Mouse (Mus musculus): Measurements from ENCODE around the gene Lrrc4. TPM values are rescaled to one million over a fixed set of nuclear protein-coding genes. Genes with fewer than 3 reads are reported as not detected.

Gene Lrrc4
- polyA plus RNA-seq, 1 experiment: 0.11 TPM

- H3K27ac ChIP-seq (ENCODE audit: insufficient read depth, low read depth, low read length): no peak overlapping the region
- peaks cover 16% of the 10 kb centered on the region; the same call in 1 of the 2 replicates for H3K27me3 ChIP-seq (ENCODE audit: control insufficient read depth, insufficient read depth, low read length)
- H3K4me3 ChIP-seq (ENCODE audit: low read depth, low read length): peak overlapping the region; percentile 76
- peaks cover 11% of the 10 kb centered on the region for H3K4me1 ChIP-seq (ENCODE audit: control insufficient read depth, insufficient read depth, insufficient read length, low read length)
- TF ChIP-seq POLR2A (IDR thresholded peaks at IDR 0.05; ENCODE audit: low read depth, low read length): no peak
- TF ChIP-seq CTCF (IDR thresholded peaks at IDR 0.05; ENCODE audit: extremely low read depth, insufficient read length, insufficient replicate concordance, low read depth, low read length): no peak
- no peaks in the 10 kb centered on the region; the same call in 1 of the 2 replicates for H3K36me3 ChIP-seq (ENCODE audit: control insufficient read depth, insufficient read depth, low read length)
- 9% methylated on average over 43 of the region's 43 CpGs for WGBS
These were observed 1.9 kb upstream of the Lrrc4 start for GRCm38 (mm10) chr6:28833380-28833822.

DNA sequence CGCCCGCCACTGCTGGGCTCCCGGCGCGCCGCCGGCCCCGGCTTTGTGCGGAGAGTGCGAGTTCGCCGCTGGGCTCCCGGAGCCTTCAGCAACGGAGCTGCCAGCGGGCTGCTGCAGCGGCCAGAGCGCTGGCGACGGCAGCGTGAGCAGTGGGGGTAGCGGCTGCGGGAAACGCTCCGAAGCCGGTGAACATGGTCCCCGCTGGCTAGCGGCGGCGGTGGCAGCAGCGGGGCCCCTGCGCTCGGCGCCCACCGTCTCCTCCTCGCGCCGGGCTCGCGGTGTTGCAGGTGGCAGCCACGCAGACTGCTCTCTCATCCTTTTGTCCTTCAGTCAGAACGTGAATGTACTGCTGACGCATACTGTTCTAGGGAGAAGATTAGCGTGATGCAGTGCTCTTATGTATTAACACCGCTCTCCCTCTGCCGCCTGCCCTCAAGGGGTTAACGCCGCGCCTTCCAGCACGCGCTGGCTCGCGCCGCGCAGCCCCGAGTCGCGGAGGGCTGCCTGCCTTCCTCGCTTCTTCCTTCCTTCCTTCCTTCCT lies 1.3 kb upstream of the Lrrc4 start:
- H3K4me1 ChIP-seq (ENCODE audit: control insufficient read depth, insufficient read depth, insufficient read length, low read length): peaks cover 11% of the 10 kb centered on the region
- H3K27ac ChIP-seq (ENCODE audit: insufficient read depth, low read depth, low read length): no peak overlapping the region
- TF ChIP-seq CTCF (IDR thresholded peaks at IDR 0.05; ENCODE audit: extremely low read depth, insufficient read length, insufficient replicate concordance, low read depth, low read length) (no peak), POLR2A (IDR thresholded peaks at IDR 0.05; ENCODE audit: low read depth, low read length) (no peak)
- peak overlapping the region; percentile 76 for H3K4me3 ChIP-seq (ENCODE audit: low read depth, low read length)
- H3K27me3 ChIP-seq (ENCODE audit: control insufficient read depth, insufficient read depth, low read length): peaks cover 16% of the 10 kb centered on the region; the same call in 1 of the 2 replicates
- no peaks in the 10 kb centered on the region; the same call in 1 of the 2 replicates for H3K36me3 ChIP-seq (ENCODE audit: control insufficient read depth, insufficient read depth, low read length)
- 1% methylated on average over 58 of the region's 58 CpGs for WGBS

DNA sequence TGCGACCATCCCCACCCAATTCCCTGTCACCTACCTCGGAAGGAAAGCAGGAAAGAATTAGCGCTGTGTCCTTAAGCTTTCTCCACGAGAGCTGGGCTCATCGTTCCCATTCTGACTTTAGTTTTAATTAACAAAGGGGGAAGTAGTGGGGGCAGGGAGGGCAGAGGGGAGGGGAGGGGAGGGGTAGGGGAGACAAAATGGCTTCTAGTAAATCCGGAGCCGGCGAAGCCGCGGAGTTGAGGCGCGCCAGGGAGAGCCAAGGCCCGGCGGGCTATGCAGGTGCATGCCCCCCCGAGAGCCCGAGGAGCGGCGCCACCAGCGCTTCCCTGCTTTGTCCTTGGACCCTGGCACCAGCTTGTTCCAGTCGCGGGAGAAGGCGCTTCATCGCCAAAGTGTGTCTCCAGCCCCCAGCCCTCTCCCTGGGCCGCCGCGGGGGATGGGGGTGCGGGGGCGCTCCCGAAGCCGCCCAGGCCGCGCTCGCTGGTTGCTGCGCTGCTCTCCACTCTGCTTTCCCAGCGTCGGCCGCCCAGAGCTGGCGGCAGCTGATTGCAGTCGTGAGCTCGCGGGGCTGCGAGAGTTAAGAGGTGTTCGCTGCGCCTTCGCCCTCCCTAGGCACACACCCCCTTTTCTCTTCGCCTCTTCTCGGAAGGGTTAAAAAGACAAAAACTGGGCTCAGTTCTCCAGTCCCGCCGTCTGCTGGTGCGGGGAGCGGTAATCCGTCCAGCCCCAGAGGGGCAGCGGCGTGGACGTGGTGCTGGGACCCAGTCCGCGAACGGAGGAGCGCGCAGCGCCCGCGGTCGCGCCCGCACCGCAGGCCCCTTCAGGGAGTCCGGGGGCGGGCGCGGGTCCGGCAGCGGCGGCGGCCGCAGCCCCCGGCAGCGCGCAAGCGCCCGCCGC lies 555 bp upstream of the Lrrc4 start:
- Histone ChIP-seq H3K27me3 (ENCODE audit: control insufficient read depth, insufficient read depth, low read length) (peaks cover 16% of the 10 kb centered on the region; the same call in 1 of the 2 replicates), H3K4me1 (ENCODE audit: control insufficient read depth, insufficient read depth, insufficient read length, low read length) (peaks cover 11% of the 10 kb centered on the region), H3K27ac (ENCODE audit: insufficient read depth, low read depth, low read length) (no peak overlapping the region), H3K4me3 (ENCODE audit: low read depth, low read length) (peak overlapping the region; percentile 76), H3K36me3 (ENCODE audit: control insufficient read depth, insufficient read depth, low read length) (no peaks in the 10 kb centered on the region; the same call in 1 of the 2 replicates)
- TF ChIP-seq CTCF (IDR thresholded peaks at IDR 0.05; ENCODE audit: extremely low read depth, insufficient read length, insufficient replicate concordance, low read depth, low read length) (no peak), POLR2A (IDR thresholded peaks at IDR 0.05; ENCODE audit: low read depth, low read length) (no peak)
- WGBS: 1% methylated on average over 82 of the region's 82 CpGs

DNA sequence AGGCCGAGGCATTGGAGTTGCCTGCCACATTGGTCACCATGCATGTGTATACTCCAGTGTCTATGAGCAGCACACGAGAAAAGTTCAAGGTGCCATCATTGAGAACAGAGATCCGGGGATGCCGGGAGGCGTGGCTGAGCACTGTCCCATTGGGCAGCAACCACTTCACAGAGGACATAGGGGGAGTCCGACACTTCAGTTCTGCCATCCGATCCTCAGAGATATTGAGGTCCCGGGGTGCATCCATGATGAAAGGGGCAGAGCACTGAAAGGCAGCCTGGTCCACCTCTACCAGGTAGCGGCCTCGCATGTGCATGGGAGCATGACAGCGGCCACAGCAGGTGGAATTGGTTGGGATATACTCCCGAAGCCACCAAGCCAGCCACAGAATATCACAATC lies 1.2 kb downstream of the Lrrc4 start:
- Histone ChIP-seq H3K4me3 (ENCODE audit: low read depth, low read length) (no peak overlapping the region), H3K4me1 (ENCODE audit: control insufficient read depth, insufficient read depth, insufficient read length, low read length) (peaks cover 11% of the 10 kb centered on the region), H3K36me3 (ENCODE audit: control insufficient read depth, insufficient read depth, low read length) (no peaks in the 10 kb centered on the region; the same call in 1 of the 2 replicates), H3K27ac (ENCODE audit: insufficient read depth, low read depth, low read length) (no peak overlapping the region), H3K27me3 (ENCODE audit: control insufficient read depth, insufficient read depth, low read length) (peaks cover 16% of the 10 kb centered on the region; the same call in 1 of the 2 replicates)
- 95% methylated on average over 12 of the region's 12 CpGs for WGBS
- no peak for TF ChIP-seq POLR2A (IDR thresholded peaks at IDR 0.05; ENCODE audit: low read depth, low read length)

DNA sequence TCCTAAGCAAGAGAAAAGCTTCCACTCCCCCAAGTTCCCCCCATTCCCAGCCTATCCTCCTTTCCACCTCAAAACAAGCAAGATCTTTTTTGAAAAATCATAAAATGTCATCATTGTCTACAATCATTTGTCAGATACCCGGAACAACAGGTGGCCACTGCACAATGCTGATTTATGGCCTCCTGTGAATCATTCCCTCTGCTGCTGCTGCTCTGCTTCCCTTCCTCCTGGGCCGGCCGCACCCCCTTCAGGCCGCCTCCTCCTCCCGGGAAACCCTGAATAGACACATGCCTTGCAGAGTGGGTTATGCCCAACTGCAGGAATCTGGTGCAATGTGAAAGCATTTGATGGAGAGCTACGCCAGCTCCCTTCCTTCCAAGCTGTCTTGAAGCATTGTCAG lies 3.0 kb downstream of the Lrrc4 start:
- WGBS: 29% methylated on average over 6 of the region's 6 CpGs
- peaks cover 11% of the 10 kb centered on the region for H3K4me1 ChIP-seq (ENCODE audit: control insufficient read depth, insufficient read depth, insufficient read length, low read length)
- no peak overlapping the region for H3K27ac ChIP-seq (ENCODE audit: insufficient read depth, low read depth, low read length)
- no peaks in the 10 kb centered on the region; the same call in 1 of the 2 replicates for H3K36me3 ChIP-seq (ENCODE audit: control insufficient read depth, insufficient read depth, low read length)
- H3K27me3 ChIP-seq (ENCODE audit: control insufficient read depth, insufficient read depth, low read length): peaks cover 16% of the 10 kb centered on the region; the same call in 1 of the 2 replicates
- TF ChIP-seq POLR2A (IDR thresholded peaks at IDR 0.05; ENCODE audit: low read depth, low read length) (no peak), CTCF (IDR thresholded peaks at IDR 0.05; ENCODE audit: extremely low read depth, insufficient read length, insufficient replicate concordance, low read depth, low read length) (no peak)
- no peak overlapping the region for H3K4me3 ChIP-seq (ENCODE audit: low read depth, low read length)

DNA sequence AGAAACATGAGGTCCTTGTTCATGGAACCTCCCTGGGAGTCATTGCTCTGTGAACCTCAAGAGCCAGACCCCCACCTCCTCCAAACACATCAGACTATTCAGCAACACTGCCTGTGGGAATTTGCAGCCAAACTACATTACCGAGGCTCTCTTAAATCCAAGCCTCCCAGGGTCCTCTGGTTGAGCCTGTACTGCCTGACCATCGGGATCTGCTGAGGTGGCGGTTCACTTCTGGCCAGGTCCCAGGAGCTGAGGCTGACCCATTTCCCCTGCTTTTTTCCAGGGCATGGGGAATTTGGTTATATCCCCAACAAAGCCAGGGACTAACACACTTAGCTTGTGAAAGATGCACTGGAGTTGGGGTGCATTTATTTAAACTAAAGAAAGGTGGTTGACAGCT lies 4.0 kb downstream of the Lrrc4 start:
- Histone ChIP-seq H3K36me3 (ENCODE audit: control insufficient read depth, insufficient read depth, low read length) (no peaks in the 10 kb centered on the region; the same call in 1 of the 2 replicates), H3K27me3 (ENCODE audit: control insufficient read depth, insufficient read depth, low read length) (0 out of 2 replicates have a peak, but pooled peaks cover 13% of the 10 kb centered on the region), H3K4me1 (ENCODE audit: control insufficient read depth, insufficient read depth, insufficient read length, low read length) (peaks cover 9% of the 10 kb centered on the region), H3K4me3 (ENCODE audit: low read depth, low read length) (no peak overlapping the region), H3K27ac (ENCODE audit: insufficient read depth, low read depth, low read length) (no peak overlapping the region)
- WGBS: 66% methylated on average over 3 of the region's 3 CpGs
- TF ChIP-seq CTCF (IDR thresholded peaks at IDR 0.05; ENCODE audit: extremely low read depth, insufficient read length, insufficient replicate concordance, low read depth, low read length) (no peak), POLR2A (IDR thresholded peaks at IDR 0.05; ENCODE audit: low read depth, low read length) (no peak)

Measured in small intestine, adult 2 months (tissue).